ENCODE assay signal across 8 mouse cellular contexts in genomic region chr11:96872441-96873379, GRCm38 (mm10). TPM values are rescaled to one million over a fixed set of nuclear protein-coding genes. Genes with fewer than 3 reads are reported as not detected.
A peak's percentile ranks its signal among the peaks of the same experiment; 100 is the strongest.
DNase-seq lines count a peak whose midpoint lies in the region; ATAC-seq and TF ChIP-seq lines count a peak whose summit lies in the region.

No protein-coding gene starts in this region.

- WGBS in embryonic facial prominence, embryonic 11.5 days: 2% methylated on average over 24 of the region's 24 CpGs
- WGBS in intestine, embryonic 15.5 days: 15% methylated on average over 24 of the region's 24 CpGs
- WGBS in olfactory bulb, adult 2 months: 15% methylated on average over 24 of the region's 24 CpGs

- DNase-seq in layer of hippocampus, adult 9-11 months: peak; percentile 60
- no peak for DNase-seq in layer of hippocampus, adult 8-10 months (ENCODE audit: low spot score in 2 of 2)
- peak; percentile 74 for DNase-seq in embryonic facial prominence, embryonic 11.5 days (ENCODE audit: low spot score)
- DNase-seq in cerebellum, adult 9-10 months: no peak
- no peak for DNase-seq in cerebellum, adult 18-20 months
- no peak for DNase-seq in adipocyte (ENCODE audit: low spot score)

- no peak overlapping the region for H3K4me3 ChIP-seq in embryonic facial prominence, embryonic 11.5 days (ENCODE audit: low read depth, low read length)
- H3K4me3 ChIP-seq in intestine, embryonic 15.5 days (replicated peaks): no peak overlapping the region
- no peak overlapping the region for H3K4me3 ChIP-seq in olfactory bulb, adult 2 months (ENCODE audit: insufficient read depth, low read depth, low read length)

- H3K27ac ChIP-seq in embryonic facial prominence, embryonic 11.5 days (replicated peaks; ENCODE audit: low read depth, low read length): peak overlapping the region; percentile 86
- H3K27ac ChIP-seq in intestine, embryonic 15.5 days: peak overlapping the region; percentile 72
- H3K27ac ChIP-seq in olfactory bulb, adult 2 months (ENCODE audit: insufficient read depth, low read depth, low read length): peak overlapping the region; percentile 67

- 0 out of 2 replicates have a peak, but pooled peaks have one; percentile 17 for ATAC-seq in embryonic facial prominence, embryonic 11.5 days (replicated peaks; ENCODE audit: insufficient number of reproducible peaks, low FRiP score, low TSS enrichment, low read depth)
- ATAC-seq in intestine, embryonic 15.5 days: no peak

- H3K36me3 ChIP-seq in embryonic facial prominence, embryonic 11.5 days (replicated peaks; ENCODE audit: control insufficient read depth, insufficient read depth, low read depth, low read length): no peaks in the 10 kb centered on the region
- H3K36me3 ChIP-seq in intestine, embryonic 15.5 days: no peaks in the 10 kb centered on the region

- TF ChIP-seq CTCF in olfactory bulb, adult 2 months (IDR thresholded peaks at IDR 0.05; ENCODE audit: insufficient read depth, low read depth, low read length): no peak

- H3K4me1 ChIP-seq in embryonic facial prominence, embryonic 11.5 days (ENCODE audit: control insufficient read depth, insufficient read depth, low read length): peaks cover 22% of the 10 kb centered on the region
- peaks cover 30% of the 10 kb centered on the region for H3K4me1 ChIP-seq in intestine, embryonic 15.5 days (replicated peaks)
- peaks cover 36% of the 10 kb centered on the region for H3K4me1 ChIP-seq in olfactory bulb, adult 2 months (ENCODE audit: control insufficient read depth, insufficient read depth, low read length)

- H3K9me3 ChIP-seq in embryonic facial prominence, embryonic 11.5 days (replicated peaks; ENCODE audit: control insufficient read depth, low read length): no peaks in the 10 kb centered on the region
- H3K9me3 ChIP-seq in intestine, embryonic 15.5 days: no peaks in the 10 kb centered on the region

- no peak for TF ChIP-seq POLR2A in olfactory bulb, adult 2 months (IDR thresholded peaks at IDR 0.05; ENCODE audit: insufficient read depth, low read depth, low read length)

- no peaks in the 10 kb centered on the region for H3K27me3 ChIP-seq in embryonic facial prominence, embryonic 11.5 days (ENCODE audit: control insufficient read depth, insufficient read depth, low read length)
- H3K27me3 ChIP-seq in intestine, embryonic 15.5 days (replicated peaks): peaks cover 7% of the 10 kb centered on the region; the same call in 1 of the 2 replicates

- peak overlapping the region; percentile 2 for H3K4me2 ChIP-seq in embryonic facial prominence, embryonic 11.5 days (ENCODE audit: low read depth, low read length)
- H3K4me2 ChIP-seq in intestine, embryonic 15.5 days (replicated peaks): peak overlapping the region; percentile 30

- H3K9ac ChIP-seq in embryonic facial prominence, embryonic 11.5 days (replicated peaks; ENCODE audit: low read length): peak overlapping the region; percentile 52
- peak overlapping the region; percentile 10 for H3K9ac ChIP-seq in intestine, embryonic 15.5 days

RNA-seq across cellular contexts. Expression of gene Copz2, which starts 23.0 kb away (rescaled TPM):
- total RNA-seq in layer of hippocampus, adult 8-10 months (2022): 10 to 100 TPM in 2 of 4 experiments, 1 to 10 TPM in 2; 8.2 to 11.6 (median 9.5) TPM
- polyA plus RNA-seq in embryonic facial prominence, embryonic 11.5 days (2014; fragmentation: Nextera tagmentation; extraction: Ambion mirVana): 61.1 and 61.2 TPM in 2 replicates
- polyA plus RNA-seq in intestine, embryonic 15.5 days (2015; fragmentation: Nextera tagmentation; extraction: Ambion mirVana): 93.5 and 94.6 TPM in 2 replicates
- not detected in 2 replicates for polyA plus RNA-seq in olfactory bulb, adult 2 months (2012; ENCODE audit: insufficient read depth, insufficient read length, low replicate concordance, missing spikeins)

RNA-seq across cellular contexts. Expression of gene Nfe2l1, which starts 42.9 kb away (rescaled TPM):
- total RNA-seq in layer of hippocampus, adult 8-10 months (2022): 100 to 1,000 TPM; 234 to 271 (median 260) TPM
- 30.3 and 32.5 TPM in 2 replicates for polyA plus RNA-seq in embryonic facial prominence, embryonic 11.5 days (2014; fragmentation: Nextera tagmentation; extraction: Ambion mirVana)
- 50.4 and 52.6 TPM in 2 replicates for polyA plus RNA-seq in intestine, embryonic 15.5 days (2015; fragmentation: Nextera tagmentation; extraction: Ambion mirVana)
- polyA plus RNA-seq in olfactory bulb, adult 2 months (2012; ENCODE audit: insufficient read depth, insufficient read length, low replicate concordance, missing spikeins): 349 TPM in 1 of 2 replicates, not detected in the other

RNA-seq across cellular contexts. Expression of gene Cdk5rap3, which starts 43.6 kb away (rescaled TPM):
- 10 to 100 TPM; 33.9 to 49.1 (median 44.8) TPM for total RNA-seq in layer of hippocampus, adult 8-10 months (2022)
- 76.0 and 76.2 TPM in 2 replicates for polyA plus RNA-seq in embryonic facial prominence, embryonic 11.5 days (2014; fragmentation: Nextera tagmentation; extraction: Ambion mirVana)
- 64.2 and 66.7 TPM in 2 replicates for polyA plus RNA-seq in intestine, embryonic 15.5 days (2015; fragmentation: Nextera tagmentation; extraction: Ambion mirVana)
- polyA plus RNA-seq in olfactory bulb, adult 2 months (2012; ENCODE audit: insufficient read depth, insufficient read length, low replicate concordance, missing spikeins): not detected in 2 replicates

RNA-seq across cellular contexts. Expression of gene Prr15l, which starts 55.2 kb away (rescaled TPM):
- total RNA-seq in layer of hippocampus, adult 8-10 months (2022): not detected
- polyA plus RNA-seq in embryonic facial prominence, embryonic 11.5 days (2014; fragmentation: Nextera tagmentation; extraction: Ambion mirVana): 1.7 and 2.8 TPM in 2 replicates
- polyA plus RNA-seq in intestine, embryonic 15.5 days (2015; fragmentation: Nextera tagmentation; extraction: Ambion mirVana): 84.7 and 86.9 TPM in 2 replicates
- not detected in 2 replicates for polyA plus RNA-seq in olfactory bulb, adult 2 months (2012; ENCODE audit: insufficient read depth, insufficient read length, low replicate concordance, missing spikeins)

Comparison
In these comparisons a context has a peak if more than half of its experiments do, and no peak if none do; other contexts are left out.
1. DNase-seq: peak in layer of hippocampus, adult 9-11 months (single experiment) and embryonic facial prominence, embryonic 11.5 days (single experiment); none in layer of hippocampus, adult 8-10 months (0 of 2), cerebellum, adult 9-10 months (single experiment), cerebellum, adult 18-20 months (0 of 2) and adipocyte (single experiment).
2. RNA of gene Cdk5rap3, which starts 43.6 kb away (polyA plus RNA-seq): 76.0 to 76.2 TPM in embryonic facial prominence, embryonic 11.5 days and 64.2 to 66.7 TPM in intestine, embryonic 15.5 days; not detected in olfactory bulb, adult 2 months; every median in the first group is over 10 times any median in the second.
3. Peak in every context shown above with its lines, with median percentiles within 50 percentile points of each other: H3K27ac ChIP-seq.